Mouse (Mus musculus) liver, embryonic 14.5 days (tissue): ENCODE results near the gene Arrdc2.

Source experiments
- CTCF ChIP-seq: IDR thresholded peaks from 2 replicates; pipeline ENCODE4 v1.5.1; 2016; ENCODE audit warnings: antibody characterized with exemption, low read depth, control low read depth
- EP300 ChIP-seq: IDR thresholded peaks from 2 replicates; pipeline ENCODE4 v1.6.1; 2016; ENCODE audit warnings: antibody characterized with exemption, low read depth

- TF ChIP-seq CTCF: no peak
- no peak for TF ChIP-seq EP300
These were observed 33.0 kb downstream of the Arrdc2 start for GRCm38 (mm10) chr8:70806541-70806940.
